Mouse (Mus musculus): Measurements from ENCODE around the gene Sh2d5. TPM values are rescaled to one million over a fixed set of nuclear protein-coding genes. Genes with fewer than 3 reads are reported as not detected.
A peak's percentile ranks its signal among the peaks of the same experiment; 100 is the strongest.

Gene Sh2d5
- polyA plus RNA-seq, 1 experiment = 0.16 TPM

DNA sequence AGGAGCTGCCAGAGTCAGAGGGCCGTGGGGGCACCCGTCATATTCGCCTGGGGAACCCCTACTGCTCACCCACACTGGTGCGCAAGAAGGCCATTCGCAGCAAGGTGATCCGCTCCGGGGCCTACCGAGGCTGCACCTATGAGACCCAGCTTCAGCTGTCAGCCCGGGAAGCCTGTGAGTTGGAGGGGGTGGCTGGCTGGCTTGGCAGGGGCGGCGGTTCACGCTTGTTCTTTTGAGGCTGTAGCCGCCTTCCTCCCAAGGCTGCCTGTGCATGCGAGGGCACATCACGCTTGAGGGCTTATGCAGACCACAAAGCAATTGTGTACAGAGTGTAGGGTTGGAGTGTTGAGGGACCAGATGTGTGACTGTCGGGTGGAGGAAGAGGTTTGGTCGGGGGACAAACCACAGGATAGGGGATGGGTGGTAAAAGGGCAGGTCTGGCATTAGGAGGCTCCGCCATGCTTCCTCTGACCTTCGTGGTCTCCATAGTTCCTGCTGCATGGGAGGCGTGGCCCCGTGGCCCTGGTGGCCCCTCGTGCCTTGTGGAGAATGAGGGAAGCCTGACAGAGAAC is 7.0 kb downstream of the Sh2d5 start:
- H3K4me3 ChIP-seq (ENCODE audit: insufficient read depth, low read length) = no peak overlapping the region
- TF ChIP-seq POLR2A (IDR thresholded peaks at IDR 0.05; ENCODE audit: borderline replicate concordance, low read depth, low read length) (no peak), CTCF (IDR thresholded peaks at IDR 0.05; ENCODE audit: low read depth, low read length) (no peak)
- no peak overlapping the region for H3K27ac ChIP-seq (ENCODE audit: insufficient read depth, low read depth, low read length)
- H3K4me1 ChIP-seq (ENCODE audit: control insufficient read depth, insufficient read depth, low read length) = peaks cover 3% of the 10 kb centered on the region; the same call in 1 of the 2 replicates

DNA sequence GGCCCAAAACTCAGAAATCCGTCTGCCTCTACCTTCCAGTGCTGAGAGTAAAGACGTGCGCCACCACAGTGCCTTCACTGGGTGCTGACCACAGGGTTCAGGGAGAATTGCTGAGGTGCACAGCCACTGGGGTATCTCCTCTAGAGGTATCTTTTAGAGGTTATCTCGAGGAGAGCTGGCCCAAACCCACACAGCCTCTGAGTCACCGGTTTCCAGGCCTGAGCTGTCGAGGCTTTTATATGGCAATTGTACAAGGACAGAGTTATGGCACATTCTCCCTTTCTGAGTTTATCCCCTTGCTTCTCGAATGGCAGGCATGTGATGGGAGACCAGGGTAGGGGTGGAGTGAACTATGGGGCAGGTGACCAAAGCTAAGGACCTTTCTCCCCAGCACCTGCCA is 8.5 kb downstream of the Sh2d5 start:
- TF ChIP-seq POLR2A (IDR thresholded peaks at IDR 0.05; ENCODE audit: borderline replicate concordance, low read depth, low read length) (no peak), CTCF (IDR thresholded peaks at IDR 0.05; ENCODE audit: low read depth, low read length) (no peak)
- H3K27ac ChIP-seq (ENCODE audit: insufficient read depth, low read depth, low read length) = no peak overlapping the region
- no peak overlapping the region for H3K4me3 ChIP-seq (ENCODE audit: insufficient read depth, low read length)
- H3K4me1 ChIP-seq (ENCODE audit: control insufficient read depth, insufficient read depth, low read length) = peaks cover 3% of the 10 kb centered on the region; the same call in 1 of the 2 replicates

DNA sequence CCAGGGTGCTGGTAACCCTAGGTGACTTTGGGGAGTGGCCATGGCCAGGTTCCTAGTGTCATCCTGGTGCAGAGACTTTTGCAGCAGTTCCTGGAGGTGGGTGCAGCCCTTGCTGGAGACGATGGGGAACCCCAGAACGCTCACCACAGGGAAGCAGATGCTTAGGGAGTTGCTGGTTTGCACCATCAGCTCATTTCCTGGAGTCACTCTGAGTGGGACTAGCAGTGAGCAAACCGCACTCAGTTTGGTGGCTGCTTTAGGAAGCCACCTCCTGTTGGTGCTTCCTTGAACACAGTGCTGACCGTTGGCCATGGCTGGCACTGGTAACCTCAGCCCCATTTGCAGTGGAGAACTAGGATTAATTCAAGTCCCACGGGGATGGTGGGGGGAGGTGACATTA is 9.3 kb downstream of the Sh2d5 start:
- Histone ChIP-seq H3K4me3 (ENCODE audit: insufficient read depth, low read length) (no peak overlapping the region), H3K4me1 (ENCODE audit: control insufficient read depth, insufficient read depth, low read length) (peaks cover 3% of the 10 kb centered on the region; the same call in 1 of the 2 replicates), H3K27ac (ENCODE audit: insufficient read depth, low read depth, low read length) (no peak overlapping the region)
- TF ChIP-seq CTCF (IDR thresholded peaks at IDR 0.05; ENCODE audit: low read depth, low read length) (no peak), POLR2A (IDR thresholded peaks at IDR 0.05; ENCODE audit: borderline replicate concordance, low read depth, low read length) (no peak)

GRCm38 (mm10) chr4:138261843-138262681 is 11.9 kb downstream of the Sh2d5 start:
- TF ChIP-seq CTCF (IDR thresholded peaks at IDR 0.05; ENCODE audit: low read depth, low read length) (0 out of 2 replicates have a peak, but pooled peaks have one; percentile 19), POLR2A (IDR thresholded peaks at IDR 0.05; ENCODE audit: borderline replicate concordance, low read depth, low read length) (no peak)
- Histone ChIP-seq H3K27ac (ENCODE audit: insufficient read depth, low read depth, low read length) (no peak overlapping the region), H3K4me3 (ENCODE audit: insufficient read depth, low read length) (peak overlapping the region; percentile 65), H3K4me1 (ENCODE audit: control insufficient read depth, insufficient read depth, low read length) (peaks cover 3% of the 10 kb centered on the region; the same call in 1 of the 2 replicates)

DNA sequence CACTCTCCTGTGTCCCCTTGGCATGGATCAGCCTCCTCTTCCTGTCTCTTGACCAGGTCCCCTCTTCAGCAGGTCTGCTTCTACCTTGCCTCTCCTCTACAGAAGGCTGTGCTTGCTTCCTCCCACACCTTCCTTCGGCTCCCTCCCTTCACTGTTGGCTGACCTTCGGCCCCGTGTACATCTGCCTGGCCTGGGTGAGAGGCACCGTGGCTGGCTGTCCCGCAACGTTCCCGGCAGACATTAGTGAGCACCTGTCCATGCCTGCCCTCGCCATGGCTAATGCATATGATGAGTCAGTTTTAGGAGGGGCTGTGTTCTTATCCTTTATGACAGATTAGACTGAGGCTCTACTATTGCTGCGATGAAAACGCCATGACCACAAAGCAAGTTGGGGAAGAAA is 17.7 kb downstream of the Sh2d5 start:
- Histone ChIP-seq H3K4me1 (ENCODE audit: control insufficient read depth, insufficient read depth, low read length) (no peaks in the 10 kb centered on the region), H3K4me3 (ENCODE audit: insufficient read depth, low read length) (no peak overlapping the region), H3K27ac (ENCODE audit: insufficient read depth, low read depth, low read length) (no peak overlapping the region)
- no peak for TF ChIP-seq CTCF (IDR thresholded peaks at IDR 0.05; ENCODE audit: low read depth, low read length)
- TF ChIP-seq POLR2A (IDR thresholded peaks at IDR 0.05; ENCODE audit: borderline replicate concordance, low read depth, low read length) = no peak

GRCm38 (mm10) chr4:138272011-138272997 is 22.1 kb downstream of the Sh2d5 start:
- TF ChIP-seq POLR2A (IDR thresholded peaks at IDR 0.05; ENCODE audit: borderline replicate concordance, low read depth, low read length) = no peak
- TF ChIP-seq CTCF (IDR thresholded peaks at IDR 0.05; ENCODE audit: low read depth, low read length) = no peak
- no peaks in the 10 kb centered on the region for H3K4me1 ChIP-seq (ENCODE audit: control insufficient read depth, insufficient read depth, low read length)
- no peak overlapping the region for H3K27ac ChIP-seq (ENCODE audit: insufficient read depth, low read depth, low read length)
- H3K4me3 ChIP-seq (ENCODE audit: insufficient read depth, low read length) = no peak overlapping the region

- no peak for TF ChIP-seq CTCF (IDR thresholded peaks at IDR 0.05; ENCODE audit: low read depth, low read length)
- no peak for TF ChIP-seq POLR2A (IDR thresholded peaks at IDR 0.05; ENCODE audit: borderline replicate concordance, low read depth, low read length)
- H3K4me1 ChIP-seq (ENCODE audit: control insufficient read depth, insufficient read depth, low read length) = no peaks in the 10 kb centered on the region
- no peak overlapping the region for H3K4me3 ChIP-seq (ENCODE audit: insufficient read depth, low read length)
- no peak overlapping the region for H3K27ac ChIP-seq (ENCODE audit: insufficient read depth, low read depth, low read length)
Measured at GRCm38 (mm10) chr4:138278346-138278745, 28.1 kb downstream of the Sh2d5 start.

DNA sequence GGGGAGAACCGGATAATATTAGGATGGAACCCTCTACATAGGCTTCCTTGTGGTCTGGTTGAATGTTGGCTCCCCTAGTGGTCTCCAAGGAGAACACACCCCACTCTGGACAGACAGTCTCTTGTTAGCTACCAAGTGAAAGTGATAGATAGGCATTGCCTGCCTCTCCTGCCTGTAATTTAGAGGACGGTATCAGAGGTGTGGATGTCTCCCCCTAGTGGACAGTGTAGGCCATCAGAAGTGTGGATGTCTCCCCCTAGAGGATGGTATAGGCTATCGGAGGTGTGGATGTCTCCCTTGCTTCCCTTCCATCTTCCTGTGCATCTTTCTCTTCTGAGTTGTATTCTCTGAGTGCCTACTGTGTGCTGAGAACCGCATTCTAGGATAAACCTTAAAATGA is 32.6 kb downstream of the Sh2d5 start:
- TF ChIP-seq POLR2A (IDR thresholded peaks at IDR 0.05; ENCODE audit: borderline replicate concordance, low read depth, low read length) = no peak
- peak; percentile 97 for TF ChIP-seq CTCF (IDR thresholded peaks at IDR 0.05; ENCODE audit: low read depth, low read length)
- Histone ChIP-seq H3K27ac (ENCODE audit: insufficient read depth, low read depth, low read length) (no peak overlapping the region), H3K4me1 (ENCODE audit: control insufficient read depth, insufficient read depth, low read length) (no peaks in the 10 kb centered on the region), H3K4me3 (ENCODE audit: insufficient read depth, low read length) (no peak overlapping the region)

GRCm38 (mm10) chr4:138286411-138286810 is 36.2 kb downstream of the Sh2d5 start:
- no peak for TF ChIP-seq CTCF (IDR thresholded peaks at IDR 0.05; ENCODE audit: low read depth, low read length)
- TF ChIP-seq POLR2A (IDR thresholded peaks at IDR 0.05; ENCODE audit: borderline replicate concordance, low read depth, low read length) = no peak
- Histone ChIP-seq H3K27ac (ENCODE audit: insufficient read depth, low read depth, low read length) (no peak overlapping the region), H3K4me3 (ENCODE audit: insufficient read depth, low read length) (no peak overlapping the region), H3K4me1 (ENCODE audit: control insufficient read depth, insufficient read depth, low read length) (peaks cover 8% of the 10 kb centered on the region)
